Mouse (Mus musculus) CH12.LX (cell line): ENCODE measurements around the gene Adamtsl1. TPM values are rescaled to one million over a fixed set of nuclear protein-coding genes. Genes with fewer than 3 reads are reported as not detected.

ENCODE experiments used
- DNase-seq: peaks from one replicate; pipeline ENCODE4 v3.0.0-alpha.2; 2013; ENCODE audit errors: extremely low read depth
- H3K27ac ChIP-seq: 2 replicates; pipeline ENCODE4 v1.5.1; 2012; ENCODE audit warnings: low read depth, mild to moderate bottlenecking, control low read depth, moderate library complexity; ENCODE audit not compliant: insufficient read depth
- H3K27me3 ChIP-seq: replicated peaks from 2 replicates; pipeline ENCODE3; 2012; ENCODE audit warnings: inconsistent platforms
- H3K36me3 ChIP-seq, 2 experiments: replicated peaks in 1 of 2; 2 replicates each; pipeline versions ENCODE3 to v1.6.1; 2012; ENCODE audit warnings: inconsistent platforms in 1 of 2, low read length in 1 of 2, mild to moderate bottlenecking in 1 of 2, mixed read lengths in 1 of 2, moderate library complexity in 1 of 2; ENCODE audit not compliant: control insufficient read depth in 1 of 2, insufficient read depth in 1 of 2
- H3K4me1 ChIP-seq, 2 experiments: 2 replicates each; pipeline ENCODE4 v1.6.1; 2012; ENCODE audit warnings: inconsistent platforms in 1 of 2, moderate library complexity in 1 of 2; ENCODE audit not compliant: insufficient read depth in 2 of 2, control insufficient read depth in 1 of 2
- H3K4me2 ChIP-seq: 2 replicates; pipeline ENCODE4 v1.6.1; 2012; ENCODE audit warnings: low read depth, mild to moderate bottlenecking, control low read depth; ENCODE audit not compliant: poor library complexity, insufficient read depth, severe bottlenecking
- H3K4me3 ChIP-seq, 3 experiments: fragments of 150-350 bp in 1 of 3; sonication (generic) in 1 of 3; replicated peaks in 1 of 3; 2 replicates each; pipeline versions ENCODE3 to v1.5.1; 2011 to 2012; ENCODE audit warnings: low read depth in 2 of 3, low read length in 2 of 3, mild to moderate bottlenecking in 2 of 3, moderate library complexity in 2 of 3, control low read depth in 1 of 3, improper control_type of control experiment in 1 of 3, inconsistent platforms in 1 of 3, mixed read lengths in 1 of 3; ENCODE audit not compliant: poor library complexity in 1 of 3
- H3K79me2 ChIP-seq: replicated peaks from 2 replicates; pipeline ENCODE4 v1.6.1; 2012; ENCODE audit warnings: mild to moderate bottlenecking, moderate library complexity; ENCODE audit not compliant: control insufficient read depth, poor library complexity, insufficient read depth, severe bottlenecking; ENCODE audit errors: extremely low read depth
- H3K9ac ChIP-seq: 2 replicates; pipeline ENCODE4 v1.6.1; 2012; ENCODE audit warnings: low read depth, mild to moderate bottlenecking, control low read depth, moderate library complexity; ENCODE audit not compliant: insufficient read depth
- H3K9me3 ChIP-seq: replicated peaks from 2 replicates; pipeline ENCODE3; 2012; ENCODE audit warnings: low read length, inconsistent platforms, mixed read lengths
- BHLHE40 ChIP-seq: IDR thresholded peaks from 2 replicates; pipeline ENCODE4 v1.6.1; 2011; ENCODE audit warnings: mild to moderate bottlenecking, low read depth, low read length, improper control_type of control experiment
- CHD2 ChIP-seq: IDR thresholded peaks from 2 replicates; pipeline ENCODE4 v1.6.1; 2011; ENCODE audit warnings: low read length, improper control_type of control experiment
- CTCF ChIP-seq, 2 experiments: IDR thresholded peaks in 1 of 2; conservative IDR thresholded peaks in 1 of 2; 2 replicates each; pipeline ENCODE4 v1.5.1; 2011 to 2012; ENCODE audit warnings: low read depth in 2 of 2, low read length in 2 of 2, improper control_type of control experiment in 1 of 2, inconsistent platforms in 1 of 2, mild to moderate bottlenecking in 1 of 2, moderate library complexity in 1 of 2
- E2F4 ChIP-seq: IDR thresholded peaks from 2 replicates; pipeline ENCODE4 v1.6.1; 2011; ENCODE audit warnings: low read depth, low read length, improper control_type of control experiment; ENCODE audit not compliant: insufficient replicate concordance
- ELF1 ChIP-seq: IDR thresholded peaks from 2 replicates; pipeline ENCODE4 v1.6.1; 2014; ENCODE audit warnings: low read depth, mild to moderate bottlenecking, inconsistent platforms, low read length, improper control_type of control experiment
- ETS1 ChIP-seq: conservative IDR thresholded peaks from 2 replicates; pipeline ENCODE4 v1.6.1; 2012; ENCODE audit warnings: low read depth, mild to moderate bottlenecking, inconsistent platforms, low read length, improper control_type of control experiment, moderate library complexity
- GABPA ChIP-seq: IDR thresholded peaks from 2 replicates; pipeline ENCODE4 v1.6.1; 2012; ENCODE audit warnings: low read depth, low read length, improper control_type of control experiment, inconsistent platforms; ENCODE audit not compliant: insufficient replicate concordance
- IRF4 ChIP-seq: IDR thresholded peaks from 2 replicates; pipeline ENCODE4 v1.6.1; 2014; ENCODE audit warnings: low read depth, mild to moderate bottlenecking, inconsistent platforms, low read length, improper control_type of control experiment
- JUN ChIP-seq: IDR thresholded peaks from 2 replicates; pipeline ENCODE4 v1.6.1; 2011; ENCODE audit warnings: low read depth, mild to moderate bottlenecking, low read length, improper control_type of control experiment, moderate library complexity; ENCODE audit not compliant: insufficient read depth
- JUND ChIP-seq: conservative IDR thresholded peaks from 2 replicates; pipeline ENCODE4 v1.6.1; 2011; ENCODE audit warnings: low read depth, low read length, improper control_type of control experiment
- MAFK ChIP-seq: IDR thresholded peaks from 2 replicates; pipeline ENCODE4 v1.6.1; 2011; ENCODE audit warnings: low read length, improper control_type of control experiment; ENCODE audit not compliant: insufficient replicate concordance
- MAX ChIP-seq: IDR thresholded peaks from 2 replicates; pipeline ENCODE4 v1.6.1; 2011; ENCODE audit warnings: low read length, improper control_type of control experiment
- MEF2A ChIP-seq: IDR thresholded peaks from 2 replicates; pipeline ENCODE4 v1.6.1; 2014; ENCODE audit warnings: low read depth, mild to moderate bottlenecking, inconsistent platforms, low read length, improper control_type of control experiment, borderline replicate concordance
- NELFE ChIP-seq: IDR thresholded peaks from 2 replicates; pipeline ENCODE4 v1.6.1; 2011; ENCODE audit warnings: low read depth, low read length, improper control_type of control experiment
- RAD21 ChIP-seq: IDR thresholded peaks from 2 replicates; pipeline ENCODE4 v1.6.1; 2011; ENCODE audit warnings: low read depth, mild to moderate bottlenecking, low read length, improper control_type of control experiment, moderate library complexity
- TBP ChIP-seq: conservative IDR thresholded peaks from 2 replicates; pipeline ENCODE4 v1.6.1; 2011; ENCODE audit warnings: low read depth, low read length, improper control_type of control experiment
- TCF12 ChIP-seq: IDR thresholded peaks from 2 replicates; pipeline ENCODE4 v1.6.1; 2014; ENCODE audit warnings: low read depth, mild to moderate bottlenecking, inconsistent platforms, low read length, improper control_type of control experiment
- USF1 ChIP-seq: IDR thresholded peaks from 2 replicates; pipeline ENCODE4 v1.6.1; 2014; ENCODE audit warnings: low read depth, mild to moderate bottlenecking, inconsistent platforms, low read length, improper control_type of control experiment
- dilution Hi-C: fragments of 300-500 bp; cut with MboI; formaldehyde crosslinking; loops from 2 replicates; pipeline ENCODE4 v1.14.3; 2020; ENCODE audit warnings: low sequenced_read_pairs; ENCODE audit not compliant: extremely low pct_unique_long_range_greater_than_20kb, extremely low pct_ligation_motif_present
- in situ Hi-C: fragments of 300-500 bp; cut with MboI; formaldehyde crosslinking; loops from 3 replicates; pipeline ENCODE4 v1.14.3; 2019; ENCODE audit warnings: low sequenced_read_pairs, low pct_ligation_motif_present, low pct_unique_long_range_greater_than_20kb, mixed read lengths
- polyA plus RNA-seq: library from polyadenylated mRNA; unstranded; fragments of >175 nt; gene quantifications from 2 replicates; pipeline ENCODE4 v1.2.1, GENCODE M21; 2012; ENCODE audit warnings: low read depth; ENCODE audit not compliant: insufficient read length
- total RNA-seq, 2 experiments: library from RNA; depleted of rRNA; stranded (reverse); fragments of 300-350 nt in 1 of 2; fragments of >200 nt in 1 of 2; gene quantifications; 2 replicates each; pipeline ENCODE4 v1.2.3; 2012 to 2014

The Adamtsl1 gene
- total and polyA plus RNA-seq, 3 experiments = not detected

- DNase-seq = no peak
- dilution Hi-C loops = no loop called here
- H3K27ac ChIP-seq = no peak overlapping the region
- H3K9ac ChIP-seq = no peak overlapping the region
- no peaks in the 10 kb centered on the region for H3K79me2 ChIP-seq
- no peak for TF ChIP-seq MAFK
- no peak for TF ChIP-seq RAD21
- TF ChIP-seq GABPA = no peak
- TF ChIP-seq JUND = no peak
- no peak for TF ChIP-seq ELF1
- no peak for TF ChIP-seq ETS1
- no peak for TF ChIP-seq IRF4
- TF ChIP-seq USF1 = no peak
- TF ChIP-seq MAX = no peak
- no peak for TF ChIP-seq TBP
- TF ChIP-seq, all 38 proteins: peak for 0
- Histone ChIP-seq H3K36me3 (no peaks in the 10 kb centered on the region), H3K4me3 (no peak overlapping the region), H3K4me1 (no peaks in the 10 kb centered on the region), H3K27me3 (no peaks in the 10 kb centered on the region), H3K9me3 (peaks cover 46% of the 10 kb centered on the region), H3K4me2 (no peak overlapping the region)
- in situ Hi-C loops = no loop called here
Measured at GRCm38 (mm10) chr4:85957879-85958278, 443.9 kb downstream of the Adamtsl1 start.

GRCm38 (mm10) chr4:85959019-85959418, 445.0 kb downstream of the Adamtsl1 start:
- dilution Hi-C loops = no loop called here
- no peaks in the 10 kb centered on the region for H3K27me3 ChIP-seq
- H3K4me2 ChIP-seq = no peak overlapping the region

GRCm38 (mm10) chr4:85976188-85976587, 462.2 kb downstream of the Adamtsl1 start:
- H3K4me2 ChIP-seq = no peak overlapping the region
- dilution Hi-C loops (no loop called here), in situ Hi-C loops (no loop called here)
- no peaks in the 10 kb centered on the region for H3K27me3 ChIP-seq
- H3K27ac ChIP-seq = no peak overlapping the region
- no peaks in the 10 kb centered on the region for H3K79me2 ChIP-seq
- no peaks in the 10 kb centered on the region for H3K36me3 ChIP-seq
- no peak for TF ChIP-seq E2F4
- no peak for TF ChIP-seq GABPA
- TF ChIP-seq JUN = no peak
- no peak for TF ChIP-seq TCF12
- TF ChIP-seq MEF2A = no peak
- TF ChIP-seq CTCF (conservative IDR thresholded peaks at IDR 0.05 in 1 of 2, IDR thresholded peaks at IDR 0.05 in 1 of 2; ENCODE audit: low read depth in 2 of 2, low read length in 2 of 2) = no peak
- no peak for TF ChIP-seq CHD2
- no peaks in the 10 kb centered on the region for H3K4me1 ChIP-seq
- peaks cover 48% of the 10 kb centered on the region for H3K9me3 ChIP-seq
- DNase-seq = no peak
- no peak overlapping the region for H3K4me3 ChIP-seq
- H3K9ac ChIP-seq = no peak overlapping the region

More at GRCm38 (mm10) chr4:85959019-85959418, 445.0 kb downstream of the Adamtsl1 start:
- peaks cover 39% of the 10 kb centered on the region for H3K9me3 ChIP-seq
- TF ChIP-seq NELFE (no peak), BHLHE40 (no peak), USF1 (no peak)
- no peak for DNase-seq
- no peak overlapping the region for H3K4me3 ChIP-seq
- in situ Hi-C loops = no loop called here
- no peaks in the 10 kb centered on the region for H3K79me2 ChIP-seq
- H3K36me3 ChIP-seq = no peaks in the 10 kb centered on the region
- H3K27ac ChIP-seq = no peak overlapping the region
- no peaks in the 10 kb centered on the region for H3K4me1 ChIP-seq
- no peak overlapping the region for H3K9ac ChIP-seq
